Mouse (Mus musculus) testis, adult 2 months (tissue): ENCODE measurements around the gene Cfap299.

Experiments used
- CTCF ChIP-seq: fragments of 200-500 bp; IDR thresholded peaks from 2 replicates; pipeline ENCODE4 v1.5.1; 2012; ENCODE audit warnings: low read depth, mild to moderate bottlenecking, inconsistent platforms, low read length, moderate library complexity; ENCODE audit not compliant: control insufficient read depth, insufficient read depth, insufficient replicate concordance
- POLR2A ChIP-seq: fragments of 200-500 bp; IDR thresholded peaks from 2 replicates; pipeline ENCODE4 v1.6.1; 2012; ENCODE audit warnings: low read depth, mild to moderate bottlenecking, inconsistent platforms, low read length, moderate library complexity; ENCODE audit not compliant: control insufficient read depth

DNA sequence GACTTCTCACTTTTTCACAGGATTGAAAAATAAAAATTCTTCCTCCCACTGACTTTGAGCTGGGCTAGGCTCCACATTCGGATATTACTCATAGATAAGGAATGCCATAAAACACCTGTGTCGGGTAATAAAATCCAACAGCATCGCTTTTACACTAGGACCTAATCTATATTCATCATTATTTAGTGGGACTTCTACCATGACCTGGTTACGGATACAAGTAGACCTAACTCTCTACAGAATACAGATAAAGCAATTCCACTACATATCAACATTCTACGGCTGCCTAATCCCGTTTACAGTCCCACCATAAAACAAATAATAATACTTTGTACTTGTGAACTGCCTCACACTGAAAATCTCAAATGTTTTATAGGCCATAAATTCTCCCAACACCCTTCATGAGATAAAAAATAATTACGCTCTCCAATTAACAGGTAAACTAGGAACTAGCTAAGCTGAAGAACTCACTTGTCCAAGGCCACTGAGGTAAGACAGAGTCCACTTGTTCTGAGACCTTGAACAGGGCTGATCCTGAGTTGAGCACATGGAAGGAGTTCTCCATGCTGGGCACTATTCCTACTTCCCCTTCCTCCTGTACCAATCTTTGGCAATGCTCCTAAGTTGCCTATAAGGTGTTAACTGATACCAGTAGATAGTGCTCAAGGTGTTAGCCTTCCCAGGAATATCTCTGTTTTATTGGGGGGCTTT lies 513.7 kb downstream of the Cfap299 start:
- no peak for TF ChIP-seq CTCF
- TF ChIP-seq POLR2A, result no peak
